7 mouse cellular contexts compared by ENCODE assay signal in genomic region chr6:141250296-141250629, GRCm38 (mm10). TPM values are rescaled to one million over a fixed set of nuclear protein-coding genes. Genes with fewer than 3 reads are reported as not detected.
DNase-seq lines count a peak whose midpoint lies in the region; ATAC-seq and TF ChIP-seq lines count a peak whose summit lies in the region.

No protein-coding gene starts in this region.

- TF ChIP-seq CTCF in lung, postnatal 0 days (IDR thresholded peaks at IDR 0.05): no peak

- no peak for ATAC-seq in megakaryocyte, adult 5-6 weeks (ENCODE audit: poor library complexity, severe bottlenecking)
- no peak for ATAC-seq in forebrain, embryonic 13.5 days
- peak; percentile 15 for ATAC-seq in hindbrain, embryonic 16.5 days
- peak; percentile 24 for ATAC-seq in lung, postnatal 0 days

- H3K27me3 ChIP-seq in megakaryocyte, embryonic 14.5 days (replicated peaks): peaks cover 17% of the 10 kb centered on the region
- H3K27me3 ChIP-seq in forebrain, embryonic 13.5 days: peaks cover 39% of the 10 kb centered on the region
- H3K27me3 ChIP-seq in hindbrain, embryonic 16.5 days (replicated peaks; ENCODE audit: control insufficient read depth, insufficient read depth, low read length): no peaks in the 10 kb centered on the region; the same call in 1 of the 2 replicates
- H3K27me3 ChIP-seq in lung, postnatal 0 days (replicated peaks; ENCODE audit: insufficient read depth, low read length): peaks cover 7% of the 10 kb centered on the region; the same call in 1 of the 2 replicates

- WGBS in forebrain, embryonic 13.5 days: 1% methylated on average over 22 of the region's 22 CpGs
- WGBS in hindbrain, embryonic 16.5 days: 2% methylated on average over 22 of the region's 22 CpGs
- WGBS in lung, postnatal 0 days: 2% methylated on average over 22 of the region's 22 CpGs

- DNase-seq in lung, postnatal 0 days (ENCODE audit: low spot score): peak; percentile 35
- DNase-seq in thymus, postnatal 36 days: no peak
- no peak for DNase-seq in B cell, adult 2 months

- peak overlapping the region; percentile 97 for H3K4me2 ChIP-seq in forebrain, embryonic 13.5 days
- peak overlapping the region; percentile 90 for H3K4me2 ChIP-seq in hindbrain, embryonic 16.5 days (ENCODE audit: low read length)
- H3K4me2 ChIP-seq in lung, postnatal 0 days (replicated peaks; ENCODE audit: low read depth, low read length): peak overlapping the region; percentile 68

- H3K4me3 ChIP-seq in megakaryocyte, embryonic 14.5 days (replicated peaks): peak overlapping the region; percentile 97
- peak overlapping the region; percentile 64 for H3K4me3 ChIP-seq in forebrain, embryonic 13.5 days
- H3K4me3 ChIP-seq in hindbrain, embryonic 16.5 days (ENCODE audit: low read length): peak overlapping the region; percentile 84
- H3K4me3 ChIP-seq in lung, postnatal 0 days (ENCODE audit: low read depth, low read length): peak overlapping the region; percentile 72

- H3K36me3 ChIP-seq in megakaryocyte, embryonic 14.5 days (replicated peaks; ENCODE audit: low read length): peaks cover 16% of the 10 kb centered on the region
- H3K36me3 ChIP-seq in forebrain, embryonic 13.5 days (ENCODE audit: poor library complexity, severe bottlenecking): no peaks in the 10 kb centered on the region
- H3K36me3 ChIP-seq in hindbrain, embryonic 16.5 days (ENCODE audit: control insufficient read depth, insufficient read depth, low read length): no peaks in the 10 kb centered on the region
- no peaks in the 10 kb centered on the region for H3K36me3 ChIP-seq in lung, postnatal 0 days (ENCODE audit: insufficient read depth, low read length)

- peaks cover 56% of the 10 kb centered on the region for H3K4me1 ChIP-seq in megakaryocyte, embryonic 14.5 days
- H3K4me1 ChIP-seq in forebrain, embryonic 13.5 days: peaks cover 12% of the 10 kb centered on the region
- H3K4me1 ChIP-seq in hindbrain, embryonic 16.5 days (ENCODE audit: control insufficient read depth, insufficient read depth, low read depth, low read length): peaks cover 4% of the 10 kb centered on the region; the same call in 1 of the 2 replicates
- no peaks in the 10 kb centered on the region; the same call in 1 of the 2 replicates for H3K4me1 ChIP-seq in lung, postnatal 0 days (ENCODE audit: insufficient read depth, low read depth, low read length)

- H3K27ac ChIP-seq in forebrain, embryonic 13.5 days: no peak overlapping the region
- 0 out of 2 replicates have a peak overlapping the region, but pooled peaks have one; percentile 61 for H3K27ac ChIP-seq in hindbrain, embryonic 16.5 days (ENCODE audit: low read depth, low read length)
- peak overlapping the region; percentile 64; the same call in 1 of the 2 replicates for H3K27ac ChIP-seq in lung, postnatal 0 days (ENCODE audit: low read length)

- TF ChIP-seq EP300 in lung, postnatal 0 days (IDR thresholded peaks at IDR 0.05): no peak

- no peaks in the 10 kb centered on the region for H3K9me3 ChIP-seq in megakaryocyte, embryonic 14.5 days
- no peaks in the 10 kb centered on the region for H3K9me3 ChIP-seq in forebrain, embryonic 13.5 days (replicated peaks)
- no peaks in the 10 kb centered on the region for H3K9me3 ChIP-seq in hindbrain, embryonic 16.5 days (ENCODE audit: control insufficient read depth, low read length)
- no peaks in the 10 kb centered on the region for H3K9me3 ChIP-seq in lung, postnatal 0 days (ENCODE audit: low read length)

- peak overlapping the region; percentile 66 for H3K9ac ChIP-seq in forebrain, embryonic 13.5 days
- peak overlapping the region; percentile 76 for H3K9ac ChIP-seq in hindbrain, embryonic 16.5 days (ENCODE audit: low read depth, low read length)
- peak overlapping the region; percentile 63 for H3K9ac ChIP-seq in lung, postnatal 0 days (replicated peaks; ENCODE audit: low read depth)

RNA-seq across cellular contexts. Expression of gene Pde3a, which starts 1.2 kb away (rescaled TPM):
- 3.9 and 4.4 TPM in 2 replicates for polyA plus RNA-seq in megakaryocyte, embryonic 14.5 days (2012; ENCODE audit: insufficient read depth, low replicate concordance)
- total RNA-seq in megakaryocyte, adult 5-6 weeks (2015): not detected in 2 replicates
- not detected in 2 replicates for total RNA-seq in megakaryocyte, adult 5-6 weeks (2017)
- 0.84 and 0.96 TPM in 2 replicates for polyA plus RNA-seq in forebrain, embryonic 13.5 days (2015; fragmentation: Nextera tagmentation; extraction: Ambion mirVana)
- 2.1 and 2.3 TPM in 2 replicates for polyA plus RNA-seq in hindbrain, embryonic 16.5 days (2015; fragmentation: Nextera tagmentation; extraction: Ambion mirVana)
- polyA plus RNA-seq in lung, postnatal 0 days (2015; fragmentation: Nextera tagmentation; extraction: Ambion mirVana): 10.1 and 12.1 TPM in 2 replicates

Comparison
In these comparisons a context has a peak if more than half of its experiments do, and no peak if none do; other contexts are left out.
1. ATAC-seq: peak in hindbrain, embryonic 16.5 days (single experiment) and lung, postnatal 0 days (single experiment); none in megakaryocyte, adult 5-6 weeks (single experiment) and forebrain, embryonic 13.5 days (single experiment).
2. Peak in every context shown above with its lines, with median percentiles within 50 percentile points of each other: H3K4me3 ChIP-seq, H3K4me2 ChIP-seq and H3K9ac ChIP-seq.